Mouse (Mus musculus) brain, embryonic 14.5 days (tissue): ENCODE measurements around the gene Tbc1d22a. TPM values are rescaled to one million over a fixed set of nuclear protein-coding genes. Genes with fewer than 3 reads are reported as not detected.
A peak's percentile ranks its signal among the peaks of the same experiment; 100 is the strongest.
"Not testable (repeated sequence)": the region's sequence is repeated elsewhere in the genome, so short reads cannot be mapped to it uniquely, and the experiment has no call there.

Experiments
- DNase-seq: peaks from one replicate; pipeline ENCODE4 v3.0.0-alpha.2; 2011; ENCODE audit warnings: low read depth
- CTCF ChIP-seq: fragments of 200-500 bp; IDR thresholded peaks from 2 replicates; pipeline ENCODE4 v1.5.1; 2012; ENCODE audit warnings: inconsistent platforms, mild to moderate bottlenecking, moderate library complexity, borderline replicate concordance; ENCODE audit not compliant: insufficient read depth, insufficient read length; ENCODE audit errors: extremely low read depth
- POLR2A ChIP-seq: fragments of 200-500 bp; IDR thresholded peaks from 2 replicates; pipeline ENCODE4 v1.6.1; 2012; ENCODE audit warnings: mild to moderate bottlenecking, inconsistent platforms, borderline replicate concordance; ENCODE audit not compliant: poor library complexity, insufficient read depth, insufficient read length, severe bottlenecking; ENCODE audit errors: extremely low read depth
- polyA plus RNA-seq: library from polyadenylated mRNA; depleted of rRNA; stranded (reverse); fragments of >200 nt; gene quantifications from 2 replicates; pipeline ENCODE4 v1.2.3, GENCODE M21; 2012

Gene Tbc1d22a
- polyA plus RNA-seq, 1 experiment = 16.8 TPM

DNA sequence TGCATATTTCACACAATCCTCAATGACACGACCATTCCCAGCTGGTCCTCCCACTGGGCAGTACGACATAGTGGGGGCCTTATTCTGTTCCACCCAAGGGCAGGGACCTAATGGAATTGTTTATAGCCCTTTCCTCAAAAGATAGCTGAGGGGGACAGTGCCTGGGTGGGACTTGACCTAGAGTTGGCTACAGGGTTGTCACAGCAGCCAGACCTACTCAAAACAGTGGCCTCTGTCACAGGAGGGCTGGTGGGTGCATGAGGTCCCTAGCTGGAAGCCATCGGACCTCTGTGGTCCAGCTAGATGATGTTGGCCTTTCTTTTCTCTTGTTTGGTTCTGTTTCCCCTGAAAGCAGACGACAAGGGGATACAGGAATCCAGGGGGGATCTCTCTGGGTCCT lies 14.8 kb upstream of the Tbc1d22a start:
- no peak for DNase-seq
- TF ChIP-seq POLR2A (no peak), CTCF (no peak)

GRCm38 (mm10) chr15:86200169-86200568 lies 14.1 kb upstream of the Tbc1d22a start:
- TF ChIP-seq POLR2A = no peak
- TF ChIP-seq CTCF = no peak

GRCm38 (mm10) chr15:86201095-86201494 lies 13.2 kb upstream of the Tbc1d22a start:
- peak; percentile 19 for DNase-seq
- TF ChIP-seq POLR2A (no peak), CTCF (no peak)

More at GRCm38 (mm10) chr15:86200169-86200568, 14.1 kb upstream of the Tbc1d22a start:
- DNase-seq = no peak

DNA sequence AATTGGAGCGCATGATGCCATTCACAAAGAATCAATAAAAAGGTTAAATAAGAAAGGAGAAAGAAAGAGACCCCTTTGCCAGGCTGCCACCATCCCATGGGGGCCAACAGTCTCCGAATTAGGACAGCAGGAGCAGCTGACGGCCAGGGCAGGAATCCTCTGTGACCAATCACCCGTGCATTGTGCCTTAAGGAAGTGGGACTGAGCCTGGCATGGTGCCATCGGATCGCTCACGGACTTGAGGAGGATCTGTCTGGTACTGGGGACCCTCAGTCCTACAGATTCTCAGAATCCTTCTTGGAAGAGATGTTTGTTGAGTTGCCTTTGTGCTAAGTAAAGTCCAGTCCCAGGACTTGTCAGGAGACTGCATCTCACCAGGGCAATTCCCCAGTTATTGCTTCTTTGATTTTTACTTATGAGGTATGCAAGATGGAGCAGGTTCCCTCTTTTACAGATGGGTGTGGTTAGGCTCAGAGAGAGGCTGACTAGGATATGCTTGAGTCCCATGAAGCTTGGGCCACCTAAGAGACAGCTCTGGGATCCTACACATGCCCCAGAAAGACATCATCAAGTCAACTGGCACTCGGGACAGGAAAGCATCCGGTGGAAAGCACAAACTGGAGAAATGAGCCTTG lies 12.4 kb upstream of the Tbc1d22a start:
- TF ChIP-seq CTCF = no peak
- no peak for TF ChIP-seq POLR2A
- peak; percentile 43 for DNase-seq

DNA sequence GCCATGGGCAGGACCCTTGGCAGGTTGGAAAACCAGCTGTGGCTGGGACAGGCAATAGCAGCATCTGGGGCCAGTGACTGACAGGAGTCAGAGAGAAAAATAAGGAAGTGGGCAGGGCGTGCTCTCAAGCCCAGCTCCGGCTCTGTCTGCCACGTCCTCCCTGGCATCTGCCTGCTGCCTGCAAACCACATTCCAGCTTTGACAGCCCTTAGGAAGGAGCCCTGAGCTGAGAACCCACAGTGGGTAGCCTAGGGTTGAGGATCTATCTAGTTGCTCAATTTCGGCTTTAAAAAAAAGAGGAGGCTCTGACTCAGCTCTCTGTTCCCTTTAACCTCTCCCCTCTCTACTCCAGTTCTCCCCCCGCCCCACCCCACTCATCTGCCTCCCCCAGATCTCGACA lies 11.6 kb upstream of the Tbc1d22a start:
- no peak for DNase-seq
- no peak for TF ChIP-seq CTCF
- TF ChIP-seq POLR2A = no peak

- TF ChIP-seq CTCF (no peak), POLR2A (no peak)
- no peak for DNase-seq
Observed at GRCm38 (mm10) chr15:86203292-86203793, 10.9 kb upstream of the Tbc1d22a start.

DNA sequence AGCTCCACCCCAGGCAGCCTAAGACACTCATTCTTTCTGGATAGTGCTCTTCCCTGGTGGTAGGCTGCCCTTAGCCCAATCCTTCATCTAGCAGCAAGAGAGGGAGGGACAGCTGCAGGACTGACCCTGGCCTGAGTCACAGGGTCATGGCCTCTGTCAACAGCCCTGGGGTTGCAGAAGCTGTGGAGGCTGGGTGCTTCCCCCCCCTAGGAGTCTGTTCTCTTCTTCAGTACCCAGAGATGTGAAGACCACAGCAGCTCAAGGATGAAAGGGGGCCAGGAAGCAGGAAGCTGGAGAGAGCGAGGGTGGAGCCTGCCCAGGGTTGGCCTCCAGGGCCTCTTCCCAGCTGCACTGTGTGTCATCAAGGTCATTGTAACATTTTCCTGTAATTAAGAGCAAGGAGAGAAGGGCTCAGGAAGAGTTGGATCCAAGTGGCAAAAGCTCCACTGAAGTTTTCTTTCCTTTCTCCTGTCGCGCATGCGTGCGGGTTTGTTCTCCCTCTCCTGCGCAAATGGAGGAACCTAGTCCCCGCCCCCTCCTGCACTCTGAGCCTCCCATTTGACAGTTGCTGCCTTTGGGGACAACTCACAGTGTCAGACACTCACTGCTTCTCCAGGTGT lies 10.2 kb upstream of the Tbc1d22a start:
- TF ChIP-seq CTCF (no peak), POLR2A (no peak)
- no peak for DNase-seq

DNA sequence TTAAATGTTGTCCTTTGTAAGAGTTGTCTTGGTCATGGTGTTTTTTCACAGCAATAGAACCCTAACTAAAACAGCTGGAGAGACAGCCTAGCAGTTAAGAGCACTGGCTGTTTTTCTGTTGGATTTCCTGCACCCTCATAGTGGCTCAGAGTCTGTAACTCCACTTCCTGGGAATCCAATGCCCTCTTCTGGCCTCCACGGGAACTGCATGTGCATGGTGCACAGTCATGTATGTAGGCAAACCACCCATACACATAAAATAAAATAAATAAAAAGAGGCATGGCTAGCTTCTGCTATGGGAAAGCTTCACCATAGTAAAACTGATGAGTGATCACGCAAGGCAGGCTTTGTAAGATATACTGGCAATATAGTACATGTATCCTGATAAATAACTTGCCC lies 9.0 kb upstream of the Tbc1d22a start:
- TF ChIP-seq POLR2A (no peak), CTCF (peak; percentile 54; the same call in 1 of the 2 replicates)
- DNase-seq = peak; percentile 22

DNA sequence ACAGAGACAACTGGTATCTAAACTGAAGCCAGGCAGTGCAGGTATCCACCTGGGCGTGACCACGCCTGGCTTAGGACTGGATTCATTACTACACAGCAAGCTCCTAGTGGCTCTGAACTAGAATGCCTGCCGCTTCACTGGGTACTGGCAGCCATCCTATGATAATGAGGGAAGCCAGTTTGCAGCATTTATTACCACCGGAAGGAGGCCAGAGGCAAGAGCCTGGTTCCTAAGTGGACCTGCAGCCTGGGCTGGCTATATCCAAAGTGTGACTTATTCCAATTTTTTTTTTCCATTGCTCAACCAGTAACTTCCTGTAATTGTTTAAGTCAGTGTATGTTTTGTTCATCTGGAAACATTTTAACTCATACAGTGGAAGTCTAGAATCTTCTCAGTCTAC lies 7.9 kb upstream of the Tbc1d22a start:
- no peak for DNase-seq
- TF ChIP-seq POLR2A (no peak), CTCF (no peak)

DNA sequence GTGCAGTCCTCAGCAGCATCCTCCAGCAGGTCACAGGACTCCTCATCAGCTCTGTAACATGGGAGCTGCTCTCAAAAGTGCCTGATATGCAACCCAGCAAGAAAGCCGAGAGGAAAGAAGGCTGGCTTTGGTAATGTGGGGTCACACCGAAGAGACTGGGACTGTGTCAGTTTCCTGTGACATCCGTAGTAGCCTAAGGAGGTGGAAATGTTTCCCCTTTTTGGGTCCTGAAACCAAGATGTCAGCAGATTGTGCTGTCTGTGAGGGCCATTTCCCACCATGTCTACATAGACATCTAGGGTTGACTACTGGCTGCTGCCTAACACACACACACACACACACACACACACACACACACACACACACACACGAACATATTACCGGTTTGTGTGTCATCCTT lies 2.1 kb upstream of the Tbc1d22a start:
- not testable (repeated sequence) for DNase-seq

- TF ChIP-seq POLR2A (no peak), CTCF (no peak)
- DNase-seq = no peak
Observed at GRCm38 (mm10) chr15:86214549-86215201, 416 bp downstream of the Tbc1d22a start.

- not testable (repeated sequence) for DNase-seq
Observed at GRCm38 (mm10) chr15:86216641-86217040, 2.4 kb downstream of the Tbc1d22a start.

GRCm38 (mm10) chr15:86219534-86220228 lies 5.4 kb downstream of the Tbc1d22a start:
- no peak for DNase-seq
- TF ChIP-seq CTCF (no peak), POLR2A (no peak)
